Mouse (Mus musculus) thymus, adult 2 months (tissue): ENCODE data around the gene Naxd.

ENCODE experiments used
- CTCF ChIP-seq: fragments of 200-500 bp; IDR thresholded peaks from 2 replicates; pipeline ENCODE4 v1.5.1; 2012; ENCODE audit warnings: mild to moderate bottlenecking, control low read depth, low read length, moderate library complexity, borderline replicate concordance; ENCODE audit not compliant: control insufficient read depth, poor library complexity, insufficient read depth; ENCODE audit errors: extremely low read depth
- POLR2A ChIP-seq: fragments of 200-500 bp; IDR thresholded peaks from 2 replicates; pipeline ENCODE4 v1.6.1; 2012; ENCODE audit warnings: mild to moderate bottlenecking, low read length, control low read depth, moderate library complexity; ENCODE audit not compliant: control insufficient read depth, poor library complexity, insufficient read depth; ENCODE audit errors: extremely low read depth

DNA sequence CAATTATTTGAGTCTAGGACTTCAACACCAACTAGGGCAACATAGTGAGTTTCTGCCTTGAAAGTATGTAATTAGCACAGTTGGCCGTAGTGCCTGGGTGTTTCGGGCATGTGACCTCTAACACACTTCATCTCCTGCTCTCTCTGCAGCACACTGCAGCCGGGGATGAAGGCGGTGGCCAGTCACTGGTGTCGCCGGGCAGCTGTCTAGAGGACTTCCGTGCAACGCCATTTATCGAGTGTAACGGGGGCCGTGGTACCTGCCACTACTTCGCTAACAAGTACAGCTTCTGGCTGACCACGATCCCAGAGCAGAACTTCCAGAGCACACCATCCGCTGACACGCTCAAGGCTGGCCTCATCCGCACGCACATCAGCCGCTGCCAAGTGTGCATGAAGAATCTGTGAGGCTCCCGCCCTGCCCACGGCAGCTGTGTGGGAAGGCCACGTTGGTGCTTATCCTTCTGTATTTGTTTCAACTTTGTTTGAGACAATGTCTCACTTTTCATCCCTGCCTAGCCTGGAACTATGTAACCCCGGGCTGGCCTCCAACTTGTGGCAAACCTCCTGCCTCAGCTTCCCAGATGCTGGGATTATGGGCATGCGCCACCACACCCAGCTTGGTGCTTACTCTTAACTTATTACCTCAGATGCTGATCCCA lies 49.3 kb upstream of the Naxd start:
- TF ChIP-seq CTCF (no peak), POLR2A (no peak)
